Mouse (Mus musculus) heart, postnatal 0 days (tissue): ENCODE data around the gene Olfr870. TPM values are rescaled to one million over a fixed set of nuclear protein-coding genes. Genes with fewer than 3 reads are reported as not detected.

Experiments used
- ATAC-seq: fragments of 200-750 bp; cut with Nextera tagmentation; 2 replicates; pipeline ENCODE4 v1.8.0; 2017; ENCODE audit warnings: low read depth, moderate number of reproducible peaks, moderate library complexity; ENCODE audit not compliant: insufficient read depth
- DNase-seq: peaks from one replicate; pipeline ENCODE4 v3.0.0-alpha.2; 2016; ENCODE audit warnings: low spot score
- H3K27ac ChIP-seq: fragments of 300-500 bp; sonication (generic); 2 replicates; pipeline ENCODE4 v1.5.1; 2014; ENCODE audit warnings: low read depth, mild to moderate bottlenecking
- H3K27me3 ChIP-seq: fragments of 300-500 bp; sonication (generic); 2 replicates; pipeline ENCODE4 v1.6.1; 2014; ENCODE audit warnings: low read length, mixed read lengths; ENCODE audit not compliant: control insufficient read depth, insufficient read depth
- H3K36me3 ChIP-seq: fragments of 300-500 bp; sonication (generic); replicated peaks from 2 replicates; pipeline ENCODE4 v1.6.1; 2014; ENCODE audit warnings: low read length, mixed read lengths; ENCODE audit not compliant: control insufficient read depth, insufficient read depth
- H3K4me1 ChIP-seq: fragments of 300-500 bp; sonication (generic); 2 replicates; pipeline ENCODE4 v1.6.1; 2014; ENCODE audit warnings: antibody characterized with exemption; ENCODE audit not compliant: control insufficient read depth, insufficient read depth
- H3K4me2 ChIP-seq: fragments of 300-500 bp; sonication (generic); 2 replicates; pipeline ENCODE4 v1.6.1; 2014; ENCODE audit warnings: low read depth, mild to moderate bottlenecking, low read length, moderate library complexity
- H3K4me3 ChIP-seq: fragments of 300-500 bp; sonication (generic); 2 replicates; pipeline ENCODE4 v1.5.1; 2014; ENCODE audit warnings: low read depth, low read length
- H3K9ac ChIP-seq: fragments of 300-500 bp; sonication (generic); replicated peaks from 2 replicates; pipeline ENCODE4 v1.6.1; 2014; ENCODE audit warnings: low read depth, low read length, mixed read lengths
- H3K9me3 ChIP-seq: fragments of 300-500 bp; sonication (generic); replicated peaks from 2 replicates; pipeline ENCODE4 v1.6.1; 2016; ENCODE audit warnings: low read length; ENCODE audit not compliant: control insufficient read depth
- CTCF ChIP-seq: IDR thresholded peaks from 2 replicates; pipeline ENCODE4 v1.5.1; 2016; ENCODE audit warnings: antibody characterized with exemption, control low read depth, low read depth
- EP300 ChIP-seq: IDR thresholded peaks from 2 replicates; pipeline ENCODE4 v1.6.1; 2016; ENCODE audit warnings: antibody characterized with exemption, low read depth
- WGBS: fragments of 180-500 bp; shearing (Covaris S2); extraction: QIAGEN DNeasy Blood & Tissue Kit; methylation state at CpG from one replicate; pipeline ENCODE4 v1.1.7; 2014; 5-methylcytosine and 5-hydroxymethylcytosine counted together
- polyA plus RNA-seq: library from polyadenylated mRNA; unstranded; fragments of >200 nt; fragmentation: Nextera tagmentation; extraction: Ambion mirVana; gene quantifications from 2 replicates; pipeline ENCODE4 v1.2.1, GENCODE M21; 2015
- total RNA-seq: library from RNA; depleted of rRNA; stranded (reverse); fragments of >200 nt; gene quantifications from 2 replicates; pipeline ENCODE4 v1.2.3, GENCODE M21; 2014; ENCODE audit warnings: low replicate concordance; rRNA removed

Olfr870 gene
- total and polyA plus RNA-seq, 2 experiments from 2014 or later, result not detected

DNA sequence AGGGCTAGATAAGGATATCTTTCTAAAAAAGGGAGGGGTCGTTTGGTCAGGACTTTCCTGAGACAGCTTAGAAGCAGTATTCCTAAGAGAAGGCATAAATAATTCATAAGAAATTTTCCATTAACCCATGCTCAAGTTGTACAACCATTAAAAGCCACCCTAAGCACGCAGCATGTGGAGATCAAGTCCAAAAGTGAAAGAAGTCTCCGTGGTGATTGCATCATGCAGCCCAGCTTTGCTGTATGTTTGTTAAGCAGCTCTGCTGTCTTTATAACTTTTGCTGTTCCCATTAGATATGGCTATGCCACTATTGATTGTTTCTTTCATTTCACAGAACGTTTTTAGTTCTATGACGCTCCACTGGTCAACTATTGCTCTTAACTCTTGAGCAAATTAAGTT lies 5.6 kb upstream of the Olfr870 start:
- Histone ChIP-seq H3K9ac (no peak overlapping the region), H3K27ac (no peak overlapping the region), H3K4me3 (no peak overlapping the region), H3K4me2 (no peak overlapping the region), H3K36me3 (no peaks in the 10 kb centered on the region), H3K27me3 (no peaks in the 10 kb centered on the region), H3K9me3 (0 out of 2 replicates have a peak, but pooled peaks cover 5% of the 10 kb centered on the region), H3K4me1 (no peaks in the 10 kb centered on the region)
- TF ChIP-seq EP300 (no peak), CTCF (no peak)
- 51% methylated on average over 5 of the region's 5 CpGs for WGBS
- no peak for ATAC-seq
- no peak for DNase-seq

DNA sequence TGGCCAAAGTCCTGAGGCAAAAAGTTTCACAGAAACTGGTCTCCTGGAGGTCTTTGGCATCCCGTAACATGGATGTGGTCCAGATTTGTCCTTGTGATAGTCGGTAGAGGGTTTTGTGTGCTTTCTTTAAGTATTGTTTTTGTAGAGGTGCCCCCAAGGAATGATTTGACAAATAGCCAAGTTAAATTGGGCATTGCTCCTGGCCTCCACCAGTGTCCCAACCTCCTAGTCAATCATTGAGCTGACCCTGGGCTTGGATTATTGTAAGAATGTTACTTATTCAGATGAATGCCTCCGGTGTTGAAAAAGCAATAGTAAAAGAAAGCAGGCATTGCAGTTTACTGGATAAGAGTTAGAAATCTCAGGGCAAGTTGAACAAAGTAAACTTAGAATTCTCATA lies 24.2 kb downstream of the Olfr870 start:
- ATAC-seq (no peak), DNase-seq (no peak)
- H3K9me3 ChIP-seq, result no peaks in the 10 kb centered on the region; the same call in 1 of the 2 replicates
- H3K27me3 ChIP-seq, result no peaks in the 10 kb centered on the region
- TF ChIP-seq EP300 (no peak), CTCF (no peak)
- no peaks in the 10 kb centered on the region for H3K36me3 ChIP-seq
- no peak overlapping the region for H3K4me3 ChIP-seq
- H3K4me1 ChIP-seq, result no peaks in the 10 kb centered on the region
- WGBS, result 73% methylated on average over 3 of the region's 3 CpGs
- H3K4me2 ChIP-seq, result no peak overlapping the region
- no peak overlapping the region for H3K9ac ChIP-seq
- H3K27ac ChIP-seq, result no peak overlapping the region

DNA sequence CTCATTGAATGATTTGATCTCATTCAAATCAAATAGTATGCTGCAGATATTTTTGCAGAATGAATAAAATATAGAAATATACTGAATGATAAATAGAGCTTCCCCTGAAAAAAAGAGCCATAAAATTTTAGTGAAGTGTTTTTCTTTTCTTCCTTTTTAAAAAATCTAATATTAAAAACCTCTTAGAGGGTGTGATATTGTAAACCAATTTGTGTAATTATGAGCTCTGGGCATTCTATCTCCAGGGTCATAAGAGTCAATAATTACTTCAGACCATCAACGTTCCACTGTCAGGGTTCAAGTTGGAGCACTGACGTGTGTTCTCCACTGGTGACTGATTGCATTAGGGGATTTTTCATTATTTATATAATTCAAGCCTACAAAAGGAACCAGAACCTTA lies 45.1 kb downstream of the Olfr870 start, which contains the start of gene Olfr869:
Gene Olfr869 (plus strand): TSS at position 301 of the 400 bp plus-strand sequence.
- Histone ChIP-seq H3K36me3 (no peaks in the 10 kb centered on the region), H3K4me1 (no peaks in the 10 kb centered on the region), H3K4me3 (no peak within 1 kb of the TSS), H3K27ac (no peak within 1 kb of the TSS), H3K9ac (no peak within 1 kb of the TSS), H3K27me3 (no peaks in the 10 kb centered on the region), H3K9me3 (no peaks in the 10 kb centered on the region), H3K4me2 (no peak within 1 kb of the TSS)
- ATAC-seq, result no peak
- WGBS, result 62% methylated on average over 2 of the region's 2 CpGs
- TF ChIP-seq CTCF, result no peak
- no peak for TF ChIP-seq EP300
- no peak for DNase-seq

Other genes starting within 250 kb of the Olfr870 start
- not detected in 2 replicates for gene Olfr866, start 146.0 kb downstream of the Olfr870 start, total RNA-seq
- not detected in 2 replicates for gene Olfr866, start 146.0 kb downstream of the Olfr870 start, polyA plus RNA-seq
- gene Olfr867, start 116.5 kb downstream of the Olfr870 start, total RNA-seq, result not detected in 2 replicates
- not detected in 2 replicates for gene Olfr867, start 116.5 kb downstream of the Olfr870 start, polyA plus RNA-seq
- gene Olfr868, start 75.4 kb downstream of the Olfr870 start, total RNA-seq, result not detected in 2 replicates
- gene Olfr868, start 75.4 kb downstream of the Olfr870 start, polyA plus RNA-seq, result not detected in 2 replicates
- not detected in 2 replicates for gene Olfr869, start 45.0 kb downstream of the Olfr870 start, total RNA-seq
- not detected in 2 replicates for gene Olfr869, start 45.0 kb downstream of the Olfr870 start, polyA plus RNA-seq
- not detected in 2 replicates for gene Olfr871, start 38.1 kb upstream of the Olfr870 start, total RNA-seq
- gene Olfr871, start 38.1 kb upstream of the Olfr870 start, polyA plus RNA-seq, result not detected in 2 replicates
- not detected in 2 replicates for gene Olfr872, start 63.1 kb upstream of the Olfr870 start, total RNA-seq
- gene Olfr872, start 63.1 kb upstream of the Olfr870 start, polyA plus RNA-seq, result not detected in 2 replicates
- not detected in 2 replicates for gene Olfr39, start 108.3 kb upstream of the Olfr870 start, total RNA-seq
- gene Olfr39, start 108.3 kb upstream of the Olfr870 start, polyA plus RNA-seq, result not detected in 2 replicates
- gene Olfr873, start 124.5 kb upstream of the Olfr870 start, total RNA-seq, result not detected in 2 replicates
- gene Olfr873, start 124.5 kb upstream of the Olfr870 start, polyA plus RNA-seq, result 0.05 TPM in 1 of 2 replicates, not detected in the other
- not detected in 2 replicates for gene Olfr18, start 162.0 kb upstream of the Olfr870 start, total RNA-seq
- gene Olfr18, start 162.0 kb upstream of the Olfr870 start, polyA plus RNA-seq, result not detected in 2 replicates
- 4.7 and 4.8 TPM in 2 replicates for gene Zfp560, start 211.1 kb upstream of the Olfr870 start, total RNA-seq
- 53.2 and 53.6 TPM in 2 replicates for gene Zfp560, start 211.1 kb upstream of the Olfr870 start, polyA plus RNA-seq